Mouse (Mus musculus) neural tube, embryonic 13.5 days (tissue): ENCODE data around the gene Ifrd1. TPM values are rescaled to one million over a fixed set of nuclear protein-coding genes. Genes with fewer than 3 reads are reported as not detected.

Experiments used
- ATAC-seq: fragments of 200-750 bp; cut with Nextera tagmentation; 2 replicates; pipeline ENCODE4 v1.8.0; 2017; ENCODE audit warnings: low read depth, mild to moderate bottlenecking, moderate TSS enrichment, moderate library complexity
- H3K27ac ChIP-seq: fragments of 300-500 bp; sonication (generic); replicated peaks from 2 replicates; pipeline ENCODE4 v1.5.1; 2015; ENCODE audit warnings: moderate library complexity, mild to moderate bottlenecking, inconsistent platforms
- H3K27me3 ChIP-seq: fragments of 300-500 bp; sonication (generic); 2 replicates; pipeline ENCODE4 v1.6.1; 2015; ENCODE audit warnings: mild to moderate bottlenecking, inconsistent platforms
- H3K36me3 ChIP-seq: fragments of 300-500 bp; sonication (generic); 2 replicates; pipeline ENCODE4 v1.6.1; 2015; ENCODE audit warnings: mild to moderate bottlenecking, inconsistent platforms
- H3K4me1 ChIP-seq: fragments of 300-500 bp; sonication (generic); replicated peaks from 2 replicates; pipeline ENCODE4 v1.6.1; 2015; ENCODE audit warnings: inconsistent platforms
- H3K4me2 ChIP-seq: fragments of 300-500 bp; sonication (generic); 2 replicates; pipeline ENCODE4 v1.6.1; 2015; ENCODE audit warnings: inconsistent platforms, mild to moderate bottlenecking, moderate library complexity
- H3K4me3 ChIP-seq: fragments of 300-500 bp; sonication (generic); 2 replicates; pipeline ENCODE4 v1.5.1; 2015; ENCODE audit warnings: mild to moderate bottlenecking, inconsistent platforms
- H3K9ac ChIP-seq: fragments of 300-500 bp; sonication (generic); 2 replicates; pipeline ENCODE4 v1.6.1; 2015; ENCODE audit warnings: moderate library complexity, mild to moderate bottlenecking, inconsistent platforms
- H3K9me3 ChIP-seq: fragments of 300-500 bp; sonication (generic); 2 replicates; pipeline ENCODE4 v1.6.1; 2016; ENCODE audit warnings: inconsistent platforms
- WGBS: fragments of 180-500 bp; shearing (Covaris S2); methylation state at CpG from one replicate; pipeline ENCODE4 v1.1.7; 2015; 5-methylcytosine and 5-hydroxymethylcytosine counted together
- polyA plus RNA-seq: library from polyadenylated mRNA; unstranded; fragments of >200 nt; fragmentation: Nextera tagmentation; extraction: Ambion mirVana; gene quantifications from 2 replicates; pipeline ENCODE4 v1.2.1, GENCODE M21; 2015

Gene Ifrd1
- polyA plus RNA-seq, 1 experiment from 2014 or later = 153 TPM

DNA sequence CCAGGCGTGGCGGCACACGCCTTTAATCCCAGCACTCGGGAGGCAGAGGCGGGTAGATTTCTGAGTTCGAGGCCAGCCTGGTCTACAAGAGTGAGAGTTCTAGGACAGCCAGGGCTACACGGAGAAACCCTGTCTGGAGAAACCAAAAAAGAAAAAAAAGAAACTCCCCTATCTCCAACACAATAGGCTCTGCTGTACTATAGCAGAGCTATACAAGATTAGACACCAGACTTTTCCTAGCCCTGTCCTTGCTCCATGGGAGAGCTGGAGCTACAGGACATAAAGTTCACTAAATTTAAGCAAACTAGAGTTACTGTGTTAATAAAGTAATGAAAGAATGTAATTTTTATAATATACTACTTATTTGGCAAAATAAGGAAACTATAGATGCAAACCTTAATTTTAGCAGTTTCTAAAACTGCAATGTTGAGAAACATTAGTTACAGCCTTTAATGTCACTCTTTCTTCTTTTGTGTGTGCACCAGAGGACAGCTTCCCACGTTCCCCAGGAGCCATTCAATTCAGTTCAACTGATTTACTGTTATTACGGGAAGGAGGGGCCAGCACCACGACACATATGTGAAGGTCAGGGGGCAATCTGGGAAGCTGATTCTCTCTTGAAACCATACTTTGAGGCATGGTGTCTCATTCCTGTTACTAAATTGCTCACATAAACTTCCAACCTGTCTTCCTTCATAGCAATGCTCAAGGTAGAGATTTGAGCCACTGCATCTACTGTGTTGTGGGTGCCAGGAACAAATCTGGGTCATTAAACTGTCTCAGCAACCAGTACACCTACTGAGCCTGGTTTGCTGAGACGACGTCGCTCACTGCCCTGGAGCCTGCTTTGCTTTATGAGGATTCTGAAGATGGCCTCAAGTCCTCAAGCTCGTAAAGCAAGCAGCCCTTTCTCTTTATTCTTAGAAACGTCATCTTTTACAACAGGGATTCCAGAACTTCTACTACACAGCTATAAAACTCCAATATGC lies 33.1 kb downstream of the Ifrd1 start:
- no peak overlapping the region for H3K27ac ChIP-seq
- H3K27me3 ChIP-seq = no peaks in the 10 kb centered on the region
- H3K9me3 ChIP-seq = no peaks in the 10 kb centered on the region
- no peak overlapping the region for H3K9ac ChIP-seq
- peaks cover 66% of the 10 kb centered on the region for H3K36me3 ChIP-seq
- no peak overlapping the region for H3K4me2 ChIP-seq
- H3K4me3 ChIP-seq = no peak overlapping the region
- no peak for ATAC-seq
- H3K4me1 ChIP-seq = peaks cover 12% of the 10 kb centered on the region
- 48% methylated on average over 15 of the region's 15 CpGs for WGBS

DNA sequence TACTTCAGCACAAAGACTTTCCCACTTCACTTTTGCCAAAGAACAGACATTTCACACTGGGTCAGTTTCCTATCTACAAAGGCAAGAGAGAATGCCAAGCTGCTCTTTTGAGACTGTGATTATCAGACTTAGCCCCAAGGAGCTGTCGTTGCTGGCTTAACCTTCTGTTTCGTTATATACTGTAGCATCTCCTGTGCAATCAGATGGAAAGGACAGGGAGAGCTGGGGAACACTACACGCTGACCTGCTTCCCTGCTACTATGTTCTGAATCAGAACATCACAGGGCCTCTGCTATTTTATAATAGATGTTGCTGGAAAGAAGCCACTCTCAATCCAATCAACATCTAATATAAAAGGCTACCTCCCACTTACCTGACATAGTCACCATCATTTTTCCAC lies 39.3 kb downstream of the Ifrd1 start:
- Histone ChIP-seq H3K36me3 (peaks cover 80% of the 10 kb centered on the region), H3K4me2 (no peak overlapping the region), H3K9ac (no peak overlapping the region), H3K4me1 (no peaks in the 10 kb centered on the region), H3K4me3 (no peak overlapping the region), H3K27me3 (no peaks in the 10 kb centered on the region), H3K9me3 (no peaks in the 10 kb centered on the region), H3K27ac (no peak overlapping the region)
- no peak for ATAC-seq
- 87% methylated on average over 3 of the region's 3 CpGs for WGBS

DNA sequence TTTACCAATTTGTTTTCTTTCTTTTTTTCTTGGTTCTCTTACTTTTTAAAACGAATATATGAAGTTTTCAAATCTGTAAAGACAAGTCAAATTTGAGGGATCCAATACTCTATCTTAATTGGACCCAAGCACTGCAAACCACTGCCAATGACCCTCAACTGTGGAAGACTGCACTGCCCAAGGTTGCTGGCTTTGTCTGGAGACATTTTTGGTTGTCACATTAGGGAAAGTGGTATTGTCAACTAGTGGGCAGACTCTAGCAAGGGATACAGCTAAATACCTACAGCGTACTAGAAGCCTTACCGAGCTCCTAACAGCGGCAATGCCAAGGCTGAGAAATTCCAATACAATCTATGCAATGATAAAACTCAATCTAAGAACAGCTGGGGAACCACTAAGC lies 40.4 kb downstream of the Ifrd1 start:
- Histone ChIP-seq H3K27me3 (no peaks in the 10 kb centered on the region), H3K9ac (no peak overlapping the region), H3K4me1 (no peaks in the 10 kb centered on the region), H3K4me2 (no peak overlapping the region), H3K36me3 (peaks cover 79% of the 10 kb centered on the region), H3K4me3 (no peak overlapping the region), H3K9me3 (no peaks in the 10 kb centered on the region), H3K27ac (no peak overlapping the region)
- no peak for ATAC-seq
- 92% methylated on average over 4 of the region's 4 CpGs for WGBS

- WGBS = 88% methylated on average over 7 of the region's 7 CpGs
- Histone ChIP-seq H3K4me1 (no peaks in the 10 kb centered on the region), H3K4me2 (no peak overlapping the region), H3K9ac (no peak overlapping the region), H3K36me3 (peaks cover 55% of the 10 kb centered on the region), H3K27ac (no peak overlapping the region), H3K4me3 (no peak overlapping the region), H3K27me3 (no peaks in the 10 kb centered on the region), H3K9me3 (no peaks in the 10 kb centered on the region)
- ATAC-seq = no peak
These were observed 45.9 kb downstream of the Ifrd1 start for GRCm38 (mm10) chr12:40202161-40203035.

GRCm38 (mm10) chr12:40200484-40201235 lies 47.6 kb downstream of the Ifrd1 start:
- 92% methylated on average over 6 of the region's 6 CpGs for WGBS

GRCm38 (mm10) chr12:40199795-40200402 lies 48.4 kb downstream of the Ifrd1 start:
- H3K4me3 ChIP-seq = no peak overlapping the region
- H3K27me3 ChIP-seq = no peaks in the 10 kb centered on the region
- H3K36me3 ChIP-seq = peaks cover 32% of the 10 kb centered on the region
- 52% methylated on average over 7 of the region's 7 CpGs for WGBS
- no peaks in the 10 kb centered on the region for H3K9me3 ChIP-seq
- H3K9ac ChIP-seq = no peak overlapping the region
- H3K4me1 ChIP-seq = no peaks in the 10 kb centered on the region
- no peak for ATAC-seq
- H3K27ac ChIP-seq = no peak overlapping the region
- H3K4me2 ChIP-seq = no peak overlapping the region

More at GRCm38 (mm10) chr12:40200484-40201235, 47.6 kb downstream of the Ifrd1 start:
- no peaks in the 10 kb centered on the region for H3K9me3 ChIP-seq
- H3K27ac ChIP-seq = no peak overlapping the region
- ATAC-seq = no peak
- H3K9ac ChIP-seq = no peak overlapping the region
- peaks cover 39% of the 10 kb centered on the region for H3K36me3 ChIP-seq
- H3K4me3 ChIP-seq = no peak overlapping the region
- H3K4me1 ChIP-seq = no peaks in the 10 kb centered on the region
- H3K27me3 ChIP-seq = no peaks in the 10 kb centered on the region
- no peak overlapping the region for H3K4me2 ChIP-seq

- no peak within 1 kb of the TSS for H3K4me3 ChIP-seq
- H3K4me1 ChIP-seq = no peaks in the 10 kb centered on the region
- H3K36me3 ChIP-seq = peaks cover 26% of the 10 kb centered on the region
- H3K9me3 ChIP-seq = no peaks in the 10 kb centered on the region
- H3K27ac ChIP-seq = no peak within 1 kb of the TSS
- no peak within 1 kb of the TSS for H3K9ac ChIP-seq
- H3K27me3 ChIP-seq = no peaks in the 10 kb centered on the region
- ATAC-seq = peak; percentile 43
- WGBS = 68% methylated on average over 8 of the region's 8 CpGs
- no peak within 1 kb of the TSS for H3K4me2 ChIP-seq
These were observed 49.0 kb downstream of the Ifrd1 start, which contains the start of gene Lsmem1 for GRCm38 (mm10) chr12:40199302-40199701. TSS of gene Lsmem1 (minus strand) at chr12:40199490.

DNA sequence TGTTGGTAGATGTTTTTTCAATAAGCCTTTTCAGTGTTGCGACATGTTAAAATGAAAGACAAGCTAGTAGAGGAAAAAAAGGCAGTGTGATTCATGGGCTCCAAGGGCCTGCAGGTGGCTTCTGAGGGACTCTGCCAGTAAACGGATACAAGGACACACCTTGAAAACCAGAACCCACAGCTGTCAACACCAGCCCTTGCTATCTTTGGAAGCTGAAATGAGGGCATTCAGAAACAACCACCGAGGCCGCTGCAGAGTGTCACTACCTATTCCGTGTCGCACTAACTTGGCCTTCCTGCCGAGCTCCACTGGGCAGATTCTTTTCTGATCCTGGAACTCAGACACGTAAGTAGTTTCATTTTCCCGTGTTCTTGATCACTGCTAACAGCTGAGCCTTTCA lies 49.9 kb downstream of the Ifrd1 start:
- 86% methylated on average over 9 of the region's 9 CpGs for WGBS
- Histone ChIP-seq H3K9ac (no peak overlapping the region), H3K4me2 (no peak overlapping the region), H3K4me1 (no peaks in the 10 kb centered on the region), H3K4me3 (no peak overlapping the region), H3K36me3 (peaks cover 17% of the 10 kb centered on the region), H3K9me3 (no peaks in the 10 kb centered on the region), H3K27ac (no peak overlapping the region), H3K27me3 (no peaks in the 10 kb centered on the region)
- ATAC-seq = no peak

DNA sequence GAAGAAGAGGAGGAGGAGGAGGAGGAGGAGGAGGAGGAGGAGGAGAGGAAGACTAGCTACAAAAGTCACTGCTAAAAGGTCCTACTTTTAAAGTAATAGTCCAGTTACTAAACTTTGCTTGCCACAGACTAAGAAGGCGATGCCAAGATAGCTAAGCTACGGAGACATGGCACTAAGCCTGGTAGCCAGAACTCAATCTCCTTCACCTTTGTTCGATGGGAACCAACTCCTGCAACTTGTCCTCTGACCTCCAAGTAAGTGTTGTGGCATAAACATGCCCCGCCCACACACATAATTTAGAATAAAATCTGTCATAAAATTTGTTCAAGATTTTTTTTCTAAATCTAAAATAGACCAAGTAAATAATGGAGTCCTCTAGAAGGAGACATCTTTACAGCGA lies 50.3 kb downstream of the Ifrd1 start:
- ATAC-seq = no peak
- Histone ChIP-seq H3K9ac (no peak overlapping the region), H3K27me3 (no peaks in the 10 kb centered on the region), H3K4me2 (no peak overlapping the region), H3K27ac (no peak overlapping the region), H3K9me3 (no peaks in the 10 kb centered on the region), H3K36me3 (peaks cover 13% of the 10 kb centered on the region), H3K4me3 (no peak overlapping the region), H3K4me1 (no peaks in the 10 kb centered on the region)
- WGBS = 95% methylated on average over 5 of the region's 5 CpGs

DNA sequence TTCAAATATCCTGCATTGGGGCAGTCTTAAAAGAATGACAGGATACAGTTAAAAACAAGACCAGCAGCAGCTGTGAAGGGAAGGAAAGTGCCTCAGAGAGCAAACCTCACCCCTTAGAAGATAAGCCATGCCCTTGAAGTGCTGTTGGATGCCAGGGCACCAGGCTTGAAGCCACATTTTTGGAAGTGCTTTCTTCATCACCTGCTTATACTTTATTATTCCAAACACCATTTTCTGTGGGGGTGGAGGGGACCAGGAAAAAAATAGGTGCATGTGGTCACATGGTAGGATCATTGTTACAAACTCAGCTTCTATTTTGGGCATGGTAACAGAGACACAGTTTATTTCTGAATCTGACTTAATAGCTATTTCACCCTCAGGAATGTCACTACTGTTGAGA lies 50.8 kb downstream of the Ifrd1 start:
- no peak for ATAC-seq
- H3K4me2 ChIP-seq = no peak overlapping the region
- no peaks in the 10 kb centered on the region for H3K9me3 ChIP-seq
- no peak overlapping the region for H3K27ac ChIP-seq
- H3K36me3 ChIP-seq = peaks cover 9% of the 10 kb centered on the region; the same call in 1 of the 2 replicates
- H3K9ac ChIP-seq = no peak overlapping the region
- H3K27me3 ChIP-seq = no peaks in the 10 kb centered on the region
- H3K4me1 ChIP-seq = no peaks in the 10 kb centered on the region
- no peak overlapping the region for H3K4me3 ChIP-seq

DNA sequence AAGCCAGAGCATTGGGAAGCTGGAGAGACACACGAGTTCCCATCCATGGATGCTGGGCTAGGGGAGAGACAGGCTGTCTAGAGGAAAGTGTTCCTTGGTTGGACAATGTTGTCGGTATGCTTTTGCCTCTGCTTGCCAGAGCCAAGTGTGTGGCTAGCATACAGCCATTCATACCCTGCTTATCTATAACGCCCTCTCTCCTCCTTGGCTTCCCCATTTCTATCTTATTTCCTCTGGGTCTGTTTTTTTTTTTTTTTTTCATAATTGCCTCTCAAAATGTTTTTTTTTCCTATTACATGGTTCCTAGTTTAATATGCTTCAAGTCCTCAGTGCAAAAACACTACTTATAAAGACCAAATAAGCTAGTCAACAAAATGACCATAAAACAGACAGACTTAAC lies 62.8 kb downstream of the Ifrd1 start:
- no peaks in the 10 kb centered on the region for H3K4me1 ChIP-seq
- no peak overlapping the region for H3K4me3 ChIP-seq
- H3K27me3 ChIP-seq = no peaks in the 10 kb centered on the region
- no peaks in the 10 kb centered on the region for H3K36me3 ChIP-seq
- 93% methylated on average over 3 of the region's 3 CpGs for WGBS
- no peak overlapping the region for H3K4me2 ChIP-seq
- H3K9ac ChIP-seq = no peak overlapping the region
- no peaks in the 10 kb centered on the region for H3K9me3 ChIP-seq
- H3K27ac ChIP-seq = no peak overlapping the region
- no peak for ATAC-seq
